Comparison of ENCODE assay signal across 1 mouse cellular context in genomic region chr11:62457241-62457890, GRCm38 (mm10).
TF ChIP-seq lines count a peak whose summit lies in the region.

No protein-coding gene starts in this region.

TF ChIP-seq in MEL, 35 proteins besides CTCF, POLR2A, EP300 and RAD21 (continued from another document):
- TF ChIP-seq NRF1 (IDR thresholded peaks at IDR 0.05; ENCODE audit: insufficient read depth, low read depth, low read length, poor library complexity, severe bottlenecking) (no peak), MAZ (IDR thresholded peaks at IDR 0.05; ENCODE audit: low read depth, low read length) (peak; percentile 87)
